Mouse (Mus musculus): ENCODE data around the gene Agpat1.

GRCm38 (mm10) chr17:34655160-34655559 is 51.1 kb downstream of the Agpat1 start:
- no peak for TF ChIP-seq CTCF (conservative IDR thresholded peaks at IDR 0.05; ENCODE audit: low read length)
- TF ChIP-seq POU5F1 (IDR thresholded peaks at IDR 0.05; ENCODE audit: borderline replicate concordance, low read length) = no peak

All from E14TG2a.4 (cell line).